Mouse (Mus musculus): ENCODE data around the gene Eps15. TPM values are rescaled to one million over a fixed set of nuclear protein-coding genes. Genes with fewer than 3 reads are reported as not detected.

Eps15 gene
- 85.1 TPM for polyA plus RNA-seq (2014; fragmentation: Illumina TruSeq; extraction: RNeasy Lipid Tissue Mini Kit (QIAGEN cat#74804); ENCODE audit: low replicate concordance)

DNA sequence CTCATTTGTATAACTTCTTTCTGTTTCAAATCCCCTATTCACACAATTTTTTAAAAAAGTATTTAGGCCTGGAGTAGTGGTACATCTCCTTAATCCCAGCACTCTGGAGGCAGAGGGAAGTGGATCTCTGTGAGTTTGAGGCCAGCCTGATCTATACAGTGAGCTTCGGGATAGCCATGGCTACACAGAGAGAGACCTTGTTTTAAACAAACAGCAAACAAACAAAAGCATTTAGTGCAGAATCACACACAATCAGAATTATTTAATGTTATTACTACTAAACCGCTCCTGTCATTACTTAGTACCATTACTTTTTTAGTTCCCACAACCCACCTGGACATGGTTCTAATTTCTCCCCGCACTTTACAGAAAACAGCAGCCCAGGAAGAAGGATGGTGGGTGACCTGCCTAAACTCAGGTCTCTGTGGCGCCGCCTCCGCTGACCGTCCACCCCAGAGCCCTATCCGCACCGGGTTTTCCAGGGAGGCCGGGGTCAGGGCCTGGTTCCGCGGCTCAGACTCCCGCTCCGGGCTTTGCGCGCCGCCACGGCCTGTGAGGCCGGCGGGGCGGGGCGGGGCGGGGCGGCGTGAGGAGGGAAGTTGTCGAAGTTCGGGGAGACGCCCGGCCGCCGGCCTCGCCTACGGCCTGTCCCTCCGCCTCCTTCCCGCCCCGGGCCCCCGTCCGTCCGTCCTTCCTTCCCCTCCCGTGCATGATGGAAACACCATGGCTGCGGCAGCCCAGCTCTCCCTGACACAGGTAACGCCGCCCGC is at the start of gene Eps15:
TSS of gene Eps15 (plus strand) at position 580 of the 770 bp plus-strand sequence.

GRCm38 (mm10) chr4:109234185-109234584 is 45.9 kb upstream of the Eps15 start, which contains the start of gene Calr4:
Calr4 (plus strand) TSS chr4:109234485.

DNA sequence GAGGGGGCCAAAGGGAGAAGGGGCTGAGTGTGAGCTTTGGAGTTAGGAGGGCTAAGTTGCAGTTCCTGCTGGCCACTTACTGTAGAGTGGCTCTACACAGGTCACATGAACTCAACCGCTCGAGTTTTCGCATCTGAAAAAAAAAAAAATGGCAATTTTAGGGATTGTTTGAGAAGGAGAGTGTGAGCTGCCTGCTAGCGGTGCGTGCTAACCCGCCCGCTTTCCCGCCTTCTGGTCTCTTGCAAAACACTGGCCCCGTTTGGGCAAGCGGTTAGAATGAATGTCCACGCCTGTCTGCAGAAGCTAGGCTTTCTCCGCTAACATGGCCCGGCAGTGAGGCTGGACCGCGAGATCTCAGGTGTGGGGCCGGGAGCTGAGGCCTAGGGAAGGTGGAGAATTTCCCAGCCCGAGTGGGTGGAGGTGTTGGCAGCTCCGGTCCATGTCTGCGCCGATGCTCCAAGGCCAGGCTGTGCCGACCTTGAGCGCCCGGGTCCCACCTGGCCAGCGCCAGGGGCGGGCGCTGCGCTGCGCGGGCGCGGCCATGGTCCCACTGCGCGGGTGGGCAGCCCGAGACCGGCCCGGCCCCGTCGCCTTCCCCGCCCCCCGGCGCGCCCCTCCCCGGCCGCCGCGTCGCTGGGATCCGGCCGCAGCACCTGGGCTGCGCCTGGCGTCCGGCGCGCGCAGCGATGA is 126.6 kb downstream of the Eps15 start, which contains the start of gene Ttc39a:
TSS of gene Ttc39a (plus strand) at position 138 of the 690 bp plus-strand sequence.

Other genes starting within 250 kb of the Eps15 start
- gene Osbpl9, start 78.0 kb upstream of the Eps15 start, polyA plus RNA-seq (2014; fragmentation: Illumina TruSeq; extraction: RNeasy Lipid Tissue Mini Kit (QIAGEN cat#74804); ENCODE audit: low replicate concordance): 83.8 TPM
- gene Calr4, start 45.8 kb upstream of the Eps15 start, polyA plus RNA-seq (2014; fragmentation: Illumina TruSeq; extraction: RNeasy Lipid Tissue Mini Kit (QIAGEN cat#74804); ENCODE audit: low replicate concordance): not detected
- 5.5 TPM for gene Ttc39a, start 126.4 kb downstream of the Eps15 start, polyA plus RNA-seq (2014; fragmentation: Illumina TruSeq; extraction: RNeasy Lipid Tissue Mini Kit (QIAGEN cat#74804); ENCODE audit: low replicate concordance)
- gene Rnf11, start 204.5 kb downstream of the Eps15 start, polyA plus RNA-seq (2014; fragmentation: Illumina TruSeq; extraction: RNeasy Lipid Tissue Mini Kit (QIAGEN cat#74804); ENCODE audit: low replicate concordance): 194 TPM